ENCODE assay signal across 12 mouse cellular contexts in the genomic region with DNA sequence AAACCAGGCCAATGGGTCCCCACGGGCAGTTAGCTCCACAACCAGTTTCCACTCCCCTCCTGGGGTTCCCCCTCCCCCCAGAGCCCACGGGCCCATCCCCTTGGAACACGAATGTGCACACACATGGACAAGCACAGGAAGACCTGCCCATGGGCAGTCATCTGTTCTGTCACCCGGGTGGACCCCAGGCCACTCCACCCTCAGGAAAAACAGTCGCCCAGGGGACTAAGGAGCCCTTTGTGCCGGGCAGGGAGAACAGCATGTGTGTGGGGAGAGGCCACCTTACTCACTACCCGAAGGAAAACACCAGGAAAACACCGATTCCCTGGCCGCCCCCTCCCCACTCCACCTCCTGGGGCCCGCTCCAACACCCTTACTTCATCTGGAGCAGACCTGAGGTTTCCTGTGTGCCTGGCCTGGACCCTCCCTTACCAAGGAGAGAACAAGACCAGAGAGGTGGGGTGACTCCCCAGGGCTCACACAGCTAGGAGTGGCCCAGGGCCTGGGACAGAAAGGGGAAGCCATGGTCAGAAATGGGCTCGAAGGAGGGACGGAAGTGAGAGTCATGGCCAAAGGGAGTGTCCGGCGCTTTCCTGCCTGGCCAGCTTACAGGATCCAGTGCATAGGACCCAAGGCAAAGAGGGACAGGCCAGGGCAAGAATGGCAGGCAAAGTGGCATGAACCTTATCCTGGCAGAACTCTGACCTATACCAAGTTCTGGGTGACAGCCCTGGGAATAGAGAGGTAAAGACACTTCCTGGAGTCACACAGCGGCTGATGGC. TPM values are rescaled to one million over a fixed set of nuclear protein-coding genes. Genes with fewer than 3 reads are reported as not detected.
DNase-seq lines count a peak whose midpoint lies in the region; TF ChIP-seq lines count a peak whose summit lies in the region.
"Had no signal": no experiment of that assay in that cellular context is flagged by ENCODE, and none has a peak within 500 bp of the region (broad histone marks: within the 10 kb centered on the region; RNA-seq: fewer than 3 reads in every experiment).

No protein-coding gene starts in this region.

- no peak overlapping the region for H3K27ac ChIP-seq in kidney, adult 2 months (ENCODE audit: insufficient read depth, low read depth, low read length)
- H3K27ac ChIP-seq: forebrain, embryonic 12.5 days; limb, embryonic 10.5 days; stomach, embryonic 15.5 days had no signal

- TF ChIP-seq POLR2A in kidney, adult 2 months (IDR thresholded peaks at IDR 0.05; ENCODE audit: low read depth, low read length), result no peak

- TF ChIP-seq CTCF in kidney, adult 2 months (conservative IDR thresholded peaks at IDR 0.05; ENCODE audit: insufficient read depth, insufficient read length, low read depth, low read length), result no peak

- DNase-seq in kidney, adult 2 months, result peak; percentile 33
- DNase-seq in kidney, adult 18-20 months, result no peak
- DNase-seq in heart, adult 9 months (ENCODE audit: low spot score in 2 of 2), result peak; percentile 68 to 76
- peak; percentile 56 to 62 for DNase-seq in lung, adult 18-20 months
- DNase-seq in monocyte, adult 2 months (ENCODE audit: low read depth in 1 of 2, low spot score in 2 of 2), result peak; percentile 39 to 58
- no peak for DNase-seq in cerebellum, postnatal 4 days (ENCODE audit: low spot score in 2 of 2)
- DNase-seq in right cerebral cortex, postnatal 4 days, result no peak
- DNase-seq: adrenal gland, adult 2 months; cerebellum, adult 9-10 months had no signal

- no peak overlapping the region for H3K4me3 ChIP-seq in kidney, adult 2 months (ENCODE audit: insufficient read depth, low read depth, low read length)
- H3K4me3 ChIP-seq: forebrain, embryonic 12.5 days; limb, embryonic 10.5 days; stomach, embryonic 15.5 days had no signal

- WGBS in kidney, adult 2 months, result 51% methylated on average over 15 of the region's 15 CpGs

- H3K4me1 ChIP-seq in kidney, adult 2 months (ENCODE audit: control insufficient read depth, insufficient read depth, low read length), result peaks cover 38% of the 10 kb centered on the region

- H3K36me3 ChIP-seq in kidney, adult 2 months (ENCODE audit: control insufficient read depth, insufficient read depth, low read length), result no peaks in the 10 kb centered on the region
- H3K36me3 ChIP-seq: forebrain, embryonic 12.5 days; limb, embryonic 10.5 days; stomach, embryonic 15.5 days had no signal

- H3K27me3 ChIP-seq in kidney, adult 2 months (replicated peaks; ENCODE audit: control insufficient read depth, insufficient read depth, low read length), result no peaks in the 10 kb centered on the region

RNA-seq across cellular contexts. Expression of gene Trpv4, which starts 4.4 kb away (rescaled TPM):
- polyA plus RNA-seq in kidney, adult 2 months (2012; rRNA removed), result 127 and 164 TPM in 2 replicates

RNA-seq across cellular contexts. Expression of gene Gltp, which starts 36.9 kb away (rescaled TPM):
- polyA plus RNA-seq in kidney, adult 2 months (2012; rRNA removed), result 89.1 and 95.7 TPM in 2 replicates

RNA-seq across cellular contexts. Expression of gene Tchp, which starts 53.7 kb away (rescaled TPM):
- polyA plus RNA-seq in kidney, adult 2 months (2012; rRNA removed), result 11.4 and 12.1 TPM in 2 replicates

Comparison
In these comparisons a context has a peak if more than half of its experiments do, and no peak if none do; other contexts are left out.
1. DNase-seq: peak in kidney, adult 2 months (single experiment), heart, adult 9 months (2 of 2), lung, adult 18-20 months (2 of 2) and monocyte, adult 2 months (2 of 2); none in kidney, adult 18-20 months (single experiment), cerebellum, postnatal 4 days (0 of 2) and right cerebral cortex, postnatal 4 days (single experiment).